8 mouse cellular contexts compared by ENCODE assay signal in the genomic region with DNA sequence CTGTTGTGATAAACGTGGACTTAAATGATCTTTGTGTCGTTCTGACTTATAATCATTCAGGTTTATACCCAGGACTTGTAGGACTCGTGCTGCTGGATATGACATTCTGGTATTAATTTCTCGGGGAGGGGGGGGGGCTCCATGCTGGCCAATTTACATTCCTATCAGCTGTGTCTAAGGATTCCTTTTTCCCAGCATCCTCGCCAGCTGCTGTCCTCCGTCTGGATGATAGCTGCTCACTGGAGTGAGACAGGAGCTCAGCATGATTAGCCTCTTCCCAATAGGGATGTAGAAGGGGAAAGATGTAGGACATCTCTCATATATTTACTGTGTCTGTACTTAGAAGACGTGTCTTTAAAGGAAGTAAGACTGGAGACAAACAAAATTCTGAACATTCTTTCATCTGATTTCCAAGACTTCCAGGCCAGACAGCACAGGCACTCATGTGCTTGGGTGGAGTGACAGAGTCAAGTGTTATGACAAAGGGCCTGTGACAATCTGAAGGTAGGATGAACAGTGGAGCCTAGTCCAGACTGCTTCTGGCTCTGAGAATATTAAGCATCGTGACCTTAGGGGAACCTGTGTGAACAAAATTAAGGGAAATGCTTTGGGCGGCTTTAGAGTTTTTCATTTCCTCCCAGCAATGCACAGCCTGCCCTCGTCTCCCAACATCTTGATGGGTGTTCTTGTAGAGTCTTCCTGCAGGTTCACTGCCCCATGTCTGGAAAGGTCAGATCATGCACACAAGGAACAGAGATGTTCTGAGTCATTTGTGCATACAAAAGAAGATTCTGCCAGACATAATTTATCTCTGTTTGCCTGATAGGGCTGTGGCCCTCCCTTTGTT.
DNase-seq lines count a peak whose midpoint lies in the region; ATAC-seq and TF ChIP-seq lines count a peak whose summit lies in the region.

No protein-coding gene starts in this region.

- no peaks in the 10 kb centered on the region for H3K9me3 ChIP-seq in forebrain, embryonic 12.5 days
- no peaks in the 10 kb centered on the region for H3K9me3 ChIP-seq in forebrain, postnatal 0 days (ENCODE audit: low read length)
- H3K9me3 ChIP-seq in lung, embryonic 16.5 days (ENCODE audit: control insufficient read depth, low read length) = no peaks in the 10 kb centered on the region
- H3K9me3 ChIP-seq in liver, postnatal 0 days (ENCODE audit: low read length) = no peaks in the 10 kb centered on the region
- H3K9me3 ChIP-seq in stomach, embryonic 15.5 days = no peaks in the 10 kb centered on the region

- H3K4me3 ChIP-seq in forebrain, embryonic 12.5 days (replicated peaks) = no peak overlapping the region
- no peak overlapping the region for H3K4me3 ChIP-seq in forebrain, postnatal 0 days (ENCODE audit: low read depth, low read length)
- H3K4me3 ChIP-seq in lung, embryonic 16.5 days (ENCODE audit: low read length) = no peak overlapping the region
- no peak overlapping the region for H3K4me3 ChIP-seq in liver, postnatal 0 days (ENCODE audit: low read depth, low read length)
- no peak overlapping the region for H3K4me3 ChIP-seq in stomach, embryonic 15.5 days (replicated peaks)

- H3K4me2 ChIP-seq in forebrain, embryonic 12.5 days = no peak overlapping the region
- H3K4me2 ChIP-seq in forebrain, postnatal 0 days (ENCODE audit: low read depth) = no peak overlapping the region
- H3K4me2 ChIP-seq in lung, embryonic 16.5 days (ENCODE audit: low read depth, low read length) = no peak overlapping the region
- peak overlapping the region; percentile 48 for H3K4me2 ChIP-seq in liver, postnatal 0 days (ENCODE audit: low read depth, low read length)
- no peak overlapping the region for H3K4me2 ChIP-seq in stomach, embryonic 15.5 days

- WGBS in forebrain, embryonic 12.5 days = 69% methylated on average over 10 of the region's 10 CpGs
- WGBS in forebrain, postnatal 0 days = 74% methylated on average over 10 of the region's 10 CpGs
- 41% methylated on average over 10 of the region's 10 CpGs for WGBS in lung, embryonic 16.5 days
- WGBS in liver, postnatal 0 days (ENCODE audit: insufficient replicate concordance) = 62% methylated on average over 10 of the region's 10 CpGs
- WGBS in stomach, embryonic 15.5 days = 53% methylated on average over 10 of the region's 10 CpGs

- H3K9ac ChIP-seq in forebrain, embryonic 12.5 days = no peak overlapping the region
- no peak overlapping the region for H3K9ac ChIP-seq in forebrain, postnatal 0 days
- H3K9ac ChIP-seq in lung, embryonic 16.5 days (ENCODE audit: low read length) = no peak overlapping the region
- no peak overlapping the region for H3K9ac ChIP-seq in liver, postnatal 0 days (replicated peaks)
- H3K9ac ChIP-seq in stomach, embryonic 15.5 days = no peak overlapping the region

- no peak for TF ChIP-seq CTCF in forebrain, postnatal 0 days (IDR thresholded peaks at IDR 0.05; ENCODE audit: low read depth)
- TF ChIP-seq CTCF in liver, postnatal 0 days (IDR thresholded peaks at IDR 0.05; ENCODE audit: low read depth) = no peak

- no peak for DNase-seq in forebrain, postnatal 0 days
- DNase-seq in lung, postnatal 25 days (ENCODE audit: low spot score) = no peak
- DNase-seq in liver, postnatal 0 days = no peak
- no peak for DNase-seq in natural killer cell, adult 2 months (ENCODE audit: low spot score in 2 of 2)
- no peak for DNase-seq in thymus, postnatal 4 days

- ATAC-seq in forebrain, embryonic 12.5 days (ENCODE audit: low FRiP score) = 0 out of 2 replicates have a peak, but pooled peaks have one; percentile 41
- no peak for ATAC-seq in forebrain, postnatal 0 days
- ATAC-seq in lung, embryonic 16.5 days (ENCODE audit: low read depth) = peak; percentile 57
- ATAC-seq in liver, postnatal 0 days = peak; percentile 46
- no peak for ATAC-seq in stomach, embryonic 15.5 days (ENCODE audit: insufficient read depth, low FRiP score, low read depth)

- TF ChIP-seq EP300 in liver, postnatal 0 days (IDR thresholded peaks at IDR 0.05; ENCODE audit: low read depth) = no peak

- peaks cover 8% of the 10 kb centered on the region; the same call in 1 of the 2 replicates for H3K4me1 ChIP-seq in forebrain, embryonic 12.5 days
- 0 out of 2 replicates have a peak, but pooled peaks cover 7% of the 10 kb centered on the region for H3K4me1 ChIP-seq in forebrain, postnatal 0 days (ENCODE audit: insufficient read depth)
- peaks cover 8% of the 10 kb centered on the region for H3K4me1 ChIP-seq in lung, embryonic 16.5 days (replicated peaks; ENCODE audit: control insufficient read depth, insufficient read depth, low read length)
- H3K4me1 ChIP-seq in liver, postnatal 0 days (ENCODE audit: insufficient read depth) = peaks cover 20% of the 10 kb centered on the region
- H3K4me1 ChIP-seq in stomach, embryonic 15.5 days = no peaks in the 10 kb centered on the region

- H3K27ac ChIP-seq in forebrain, embryonic 12.5 days = no peak overlapping the region
- H3K27ac ChIP-seq in forebrain, postnatal 0 days (ENCODE audit: low read depth, low read length) = no peak overlapping the region
- H3K27ac ChIP-seq in lung, embryonic 16.5 days (ENCODE audit: low read length) = no peak overlapping the region; the same call in 1 of the 2 replicates
- H3K27ac ChIP-seq in liver, postnatal 0 days (ENCODE audit: low read depth) = peak overlapping the region; percentile 56
- H3K27ac ChIP-seq in stomach, embryonic 15.5 days = 0 out of 2 replicates have a peak overlapping the region, but pooled peaks have one; percentile 19

- H3K27me3 ChIP-seq in forebrain, embryonic 12.5 days = no peaks in the 10 kb centered on the region
- H3K27me3 ChIP-seq in forebrain, postnatal 0 days (ENCODE audit: insufficient read depth, low read length) = no peaks in the 10 kb centered on the region
- H3K27me3 ChIP-seq in lung, embryonic 16.5 days (ENCODE audit: control insufficient read depth, insufficient read depth, low read depth, low read length) = no peaks in the 10 kb centered on the region
- H3K27me3 ChIP-seq in liver, postnatal 0 days (ENCODE audit: insufficient read depth, low read length) = no peaks in the 10 kb centered on the region
- H3K27me3 ChIP-seq in stomach, embryonic 15.5 days (replicated peaks) = no peaks in the 10 kb centered on the region

- no peaks in the 10 kb centered on the region for H3K36me3 ChIP-seq in forebrain, embryonic 12.5 days (replicated peaks)
- no peaks in the 10 kb centered on the region for H3K36me3 ChIP-seq in forebrain, postnatal 0 days (ENCODE audit: insufficient read depth)
- no peaks in the 10 kb centered on the region for H3K36me3 ChIP-seq in lung, embryonic 16.5 days (ENCODE audit: control insufficient read depth, insufficient read depth, low read length)
- H3K36me3 ChIP-seq in liver, postnatal 0 days (replicated peaks; ENCODE audit: insufficient read depth, low read length) = no peaks in the 10 kb centered on the region
- H3K36me3 ChIP-seq in stomach, embryonic 15.5 days = no peaks in the 10 kb centered on the region

Comparison
In these comparisons a context has a peak if more than half of its experiments do, and no peak if none do; other contexts are left out.
1. ATAC-seq: peak in forebrain, embryonic 12.5 days (single experiment), lung, embryonic 16.5 days (single experiment) and liver, postnatal 0 days (single experiment); none in forebrain, postnatal 0 days (single experiment) and stomach, embryonic 15.5 days (single experiment).
2. H3K27ac ChIP-seq: peak in liver, postnatal 0 days (single experiment) and stomach, embryonic 15.5 days (single experiment); none in forebrain, embryonic 12.5 days (single experiment), forebrain, postnatal 0 days (single experiment) and lung, embryonic 16.5 days (single experiment).